Mouse (Mus musculus): ENCODE results near the gene Pwp2. TPM values are rescaled to one million over a fixed set of nuclear protein-coding genes. Genes with fewer than 3 reads are reported as not detected.

Pwp2 gene
- polyA plus RNA-seq, 1 experiment from 2014 or later = 17.0 TPM

DNA sequence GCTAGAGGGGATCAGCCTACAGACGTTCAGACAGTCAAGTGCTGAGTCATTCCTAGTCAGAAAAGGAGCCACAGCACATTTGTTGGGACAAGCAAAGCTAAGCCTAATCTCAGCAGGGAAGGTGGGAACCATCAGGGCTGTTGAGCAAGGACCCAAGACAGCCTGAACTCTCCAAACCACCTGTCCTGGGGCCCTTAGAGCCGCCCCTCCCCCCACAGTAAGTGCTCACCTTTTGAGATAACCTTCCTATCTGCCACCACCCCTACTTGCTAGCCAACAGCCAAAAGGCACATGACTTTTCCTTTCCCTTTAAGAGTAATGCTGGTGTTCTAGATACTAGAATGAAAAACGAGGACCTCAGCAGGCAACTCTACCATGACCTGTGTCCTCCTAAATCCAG, 1.4 kb downstream of the Pwp2 start:
- no peak overlapping the region for H3K27ac ChIP-seq (ENCODE audit: low read length)
- no peak overlapping the region for H3K4me2 ChIP-seq (ENCODE audit: low read depth, low read length)
- no peak for ATAC-seq (ENCODE audit: low read depth)
- no peak overlapping the region for H3K4me3 ChIP-seq (ENCODE audit: low read length)
- 58% methylated on average over 3 of the region's 3 CpGs for WGBS
- peaks cover 9% of the 10 kb centered on the region for H3K4me1 ChIP-seq (replicated peaks; ENCODE audit: control insufficient read depth, insufficient read depth, low read length)
- H3K36me3 ChIP-seq (ENCODE audit: control insufficient read depth, insufficient read depth, low read length) = peaks cover 28% of the 10 kb centered on the region
- no peak overlapping the region for H3K9ac ChIP-seq (ENCODE audit: low read length)
- no peaks in the 10 kb centered on the region for H3K27me3 ChIP-seq (ENCODE audit: control insufficient read depth, insufficient read depth, low read depth, low read length)
- no peaks in the 10 kb centered on the region for H3K9me3 ChIP-seq (ENCODE audit: control insufficient read depth, low read length)

DNA sequence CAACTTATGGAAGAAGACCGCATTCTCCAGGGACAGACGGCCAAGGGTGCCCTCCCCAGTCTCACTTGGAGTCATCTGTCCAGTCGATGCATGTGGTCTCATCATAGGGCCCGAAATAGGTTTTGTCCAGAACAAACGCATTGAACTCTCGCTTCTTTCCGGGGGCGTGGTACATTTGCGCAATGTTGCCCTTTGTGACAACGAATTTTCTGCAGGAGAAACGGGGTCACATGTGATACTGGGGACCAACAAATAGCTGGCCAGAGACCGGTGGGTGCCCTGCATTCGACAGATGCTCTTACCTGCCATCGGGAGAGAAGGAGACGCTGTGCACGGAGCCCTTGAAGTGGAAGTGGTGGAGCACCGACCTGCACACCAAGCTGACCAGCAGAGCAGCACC, 2.6 kb downstream of the Pwp2 start:
- Histone ChIP-seq H3K9ac (ENCODE audit: low read length) (no peak overlapping the region), H3K36me3 (ENCODE audit: control insufficient read depth, insufficient read depth, low read length) (peaks cover 19% of the 10 kb centered on the region), H3K4me3 (ENCODE audit: low read length) (no peak overlapping the region), H3K4me2 (ENCODE audit: low read depth, low read length) (no peak overlapping the region), H3K9me3 (ENCODE audit: control insufficient read depth, low read length) (no peaks in the 10 kb centered on the region), H3K27me3 (ENCODE audit: control insufficient read depth, insufficient read depth, low read depth, low read length) (no peaks in the 10 kb centered on the region), H3K27ac (ENCODE audit: low read length) (no peak overlapping the region), H3K4me1 (replicated peaks; ENCODE audit: control insufficient read depth, insufficient read depth, low read length) (peaks cover 9% of the 10 kb centered on the region)
- WGBS = 95% methylated on average over 17 of the region's 17 CpGs
- no peak for ATAC-seq (ENCODE audit: low read depth)

DNA sequence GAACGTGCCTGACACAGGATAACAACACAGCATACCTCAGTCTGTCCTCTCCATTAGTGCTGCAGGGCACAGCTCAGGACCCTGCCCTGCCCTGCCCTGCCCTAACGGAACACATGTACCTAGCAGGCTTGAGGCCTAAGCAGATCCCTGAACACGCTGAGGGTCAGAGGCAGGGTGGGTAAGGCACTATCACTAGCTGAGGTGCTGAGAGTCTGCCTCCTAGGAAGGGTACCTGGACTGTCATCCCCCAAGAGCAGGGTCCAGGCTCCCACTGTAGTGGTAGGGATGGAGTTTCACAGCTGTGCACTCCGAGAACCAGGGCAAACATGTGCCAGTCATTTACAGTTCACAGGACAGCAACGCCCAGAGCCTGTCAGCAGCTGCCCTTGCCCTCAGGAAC, 10.5 kb downstream of the Pwp2 start:
- H3K4me1 ChIP-seq (replicated peaks; ENCODE audit: control insufficient read depth, insufficient read depth, low read length) = peaks cover 5% of the 10 kb centered on the region; the same call in 1 of the 2 replicates
- H3K9me3 ChIP-seq (ENCODE audit: control insufficient read depth, low read length) = no peaks in the 10 kb centered on the region
- no peak for ATAC-seq (ENCODE audit: low read depth)
- H3K4me2 ChIP-seq (ENCODE audit: low read depth, low read length) = no peak overlapping the region
- no peak overlapping the region for H3K27ac ChIP-seq (ENCODE audit: low read length)
- H3K4me3 ChIP-seq (ENCODE audit: low read length) = no peak overlapping the region
- H3K36me3 ChIP-seq (ENCODE audit: control insufficient read depth, insufficient read depth, low read length) = peaks cover 31% of the 10 kb centered on the region
- no peaks in the 10 kb centered on the region for H3K27me3 ChIP-seq (ENCODE audit: control insufficient read depth, insufficient read depth, low read depth, low read length)
- WGBS = 88% methylated on average over 5 of the region's 5 CpGs
- no peak overlapping the region for H3K9ac ChIP-seq (ENCODE audit: low read length)

DNA sequence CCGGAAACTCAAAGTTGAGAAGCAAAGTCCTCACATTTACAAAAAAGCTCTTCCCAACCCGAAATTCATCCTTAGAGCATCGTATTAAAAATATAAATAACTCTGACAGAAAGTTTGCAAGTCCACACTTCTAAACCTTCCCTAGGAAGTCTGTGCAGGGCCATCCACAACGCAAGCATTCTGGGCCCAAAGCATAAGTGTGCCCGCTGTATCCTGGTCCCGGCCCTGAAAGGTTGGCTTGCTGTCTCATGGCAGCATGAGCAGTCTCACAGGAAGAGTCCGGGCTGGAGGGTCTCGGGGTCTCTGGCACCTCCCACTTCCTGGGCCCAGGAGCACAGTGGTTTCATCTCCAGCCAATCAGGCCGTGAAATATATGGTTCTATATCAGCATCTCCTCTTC, 13.4 kb downstream of the Pwp2 start:
- H3K9me3 ChIP-seq (ENCODE audit: control insufficient read depth, low read length) = no peaks in the 10 kb centered on the region
- WGBS = 87% methylated on average over 9 of the region's 9 CpGs
- no peak for ATAC-seq (ENCODE audit: low read depth)
- H3K36me3 ChIP-seq (ENCODE audit: control insufficient read depth, insufficient read depth, low read length) = peaks cover 31% of the 10 kb centered on the region
- no peak overlapping the region for H3K27ac ChIP-seq (ENCODE audit: low read length)
- peaks cover 13% of the 10 kb centered on the region for H3K4me1 ChIP-seq (replicated peaks; ENCODE audit: control insufficient read depth, insufficient read depth, low read length)
- H3K9ac ChIP-seq (ENCODE audit: low read length) = no peak overlapping the region
- H3K4me2 ChIP-seq (ENCODE audit: low read depth, low read length) = no peak overlapping the region
- no peaks in the 10 kb centered on the region for H3K27me3 ChIP-seq (ENCODE audit: control insufficient read depth, insufficient read depth, low read depth, low read length)
- no peak overlapping the region for H3K4me3 ChIP-seq (ENCODE audit: low read length)

DNA sequence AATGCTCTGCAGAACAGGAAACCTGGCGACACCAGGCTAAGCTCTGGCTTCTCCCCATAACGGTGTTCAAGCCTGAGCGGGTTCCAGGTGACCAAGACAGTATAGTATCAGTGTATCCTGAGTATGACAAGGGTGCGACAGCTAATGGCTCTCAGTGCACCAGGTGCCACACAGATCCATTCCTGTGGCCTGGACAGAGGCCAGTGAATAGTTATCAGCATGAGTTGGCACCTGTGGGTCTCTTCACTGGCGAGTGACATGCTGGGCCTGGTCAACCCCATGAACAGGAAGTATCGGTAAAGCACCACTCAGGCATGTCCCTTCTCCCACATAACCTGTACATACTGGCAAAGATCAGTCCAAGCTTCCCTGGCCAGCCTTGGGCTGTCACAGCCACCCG, 13.9 kb downstream of the Pwp2 start:
- ATAC-seq (ENCODE audit: low read depth) = no peak
- no peak overlapping the region for H3K9ac ChIP-seq (ENCODE audit: low read length)
- H3K36me3 ChIP-seq (ENCODE audit: control insufficient read depth, insufficient read depth, low read length) = peaks cover 27% of the 10 kb centered on the region
- H3K27ac ChIP-seq (ENCODE audit: low read length) = no peak overlapping the region
- no peaks in the 10 kb centered on the region for H3K27me3 ChIP-seq (ENCODE audit: control insufficient read depth, insufficient read depth, low read depth, low read length)
- H3K4me1 ChIP-seq (replicated peaks; ENCODE audit: control insufficient read depth, insufficient read depth, low read length) = peaks cover 13% of the 10 kb centered on the region
- H3K4me2 ChIP-seq (ENCODE audit: low read depth, low read length) = no peak overlapping the region
- H3K4me3 ChIP-seq (ENCODE audit: low read length) = no peak overlapping the region
- 90% methylated on average over 7 of the region's 7 CpGs for WGBS
- no peaks in the 10 kb centered on the region for H3K9me3 ChIP-seq (ENCODE audit: control insufficient read depth, low read length)

DNA sequence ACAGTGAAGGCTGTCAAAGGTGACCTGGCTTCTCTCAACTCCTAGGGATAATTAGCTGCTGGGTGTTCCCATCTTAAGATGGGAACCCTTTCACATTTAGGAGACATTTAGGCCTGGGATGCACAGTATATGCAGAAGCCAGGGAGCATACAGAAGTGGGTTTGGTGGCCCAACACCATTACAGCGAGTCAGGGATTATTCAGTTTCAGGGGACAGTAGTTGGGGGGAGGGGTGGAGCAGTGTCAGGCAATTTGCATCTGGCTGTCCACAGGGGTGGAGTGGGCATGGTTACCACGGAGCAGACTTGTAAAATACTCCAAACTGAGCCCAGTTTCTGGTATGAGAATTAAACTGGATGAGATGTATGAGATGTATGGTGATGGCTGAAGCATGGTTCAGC, 14.5 kb downstream of the Pwp2 start:
- Histone ChIP-seq H3K36me3 (ENCODE audit: control insufficient read depth, insufficient read depth, low read length) (peaks cover 28% of the 10 kb centered on the region), H3K4me1 (replicated peaks; ENCODE audit: control insufficient read depth, insufficient read depth, low read length) (peaks cover 13% of the 10 kb centered on the region), H3K9me3 (ENCODE audit: control insufficient read depth, low read length) (no peaks in the 10 kb centered on the region), H3K27me3 (ENCODE audit: control insufficient read depth, insufficient read depth, low read depth, low read length) (no peaks in the 10 kb centered on the region), H3K9ac (ENCODE audit: low read length) (peak overlapping the region; percentile 60; the same call in 1 of the 2 replicates), H3K4me3 (ENCODE audit: low read length) (peak overlapping the region; percentile 89; the same call in 1 of the 2 replicates), H3K27ac (ENCODE audit: low read length) (peak overlapping the region; percentile 66), H3K4me2 (ENCODE audit: low read depth, low read length) (peak overlapping the region; percentile 94; the same call in 1 of the 2 replicates)
- no peak for ATAC-seq (ENCODE audit: low read depth)
- 55% methylated on average over 2 of the region's 2 CpGs for WGBS

DNA sequence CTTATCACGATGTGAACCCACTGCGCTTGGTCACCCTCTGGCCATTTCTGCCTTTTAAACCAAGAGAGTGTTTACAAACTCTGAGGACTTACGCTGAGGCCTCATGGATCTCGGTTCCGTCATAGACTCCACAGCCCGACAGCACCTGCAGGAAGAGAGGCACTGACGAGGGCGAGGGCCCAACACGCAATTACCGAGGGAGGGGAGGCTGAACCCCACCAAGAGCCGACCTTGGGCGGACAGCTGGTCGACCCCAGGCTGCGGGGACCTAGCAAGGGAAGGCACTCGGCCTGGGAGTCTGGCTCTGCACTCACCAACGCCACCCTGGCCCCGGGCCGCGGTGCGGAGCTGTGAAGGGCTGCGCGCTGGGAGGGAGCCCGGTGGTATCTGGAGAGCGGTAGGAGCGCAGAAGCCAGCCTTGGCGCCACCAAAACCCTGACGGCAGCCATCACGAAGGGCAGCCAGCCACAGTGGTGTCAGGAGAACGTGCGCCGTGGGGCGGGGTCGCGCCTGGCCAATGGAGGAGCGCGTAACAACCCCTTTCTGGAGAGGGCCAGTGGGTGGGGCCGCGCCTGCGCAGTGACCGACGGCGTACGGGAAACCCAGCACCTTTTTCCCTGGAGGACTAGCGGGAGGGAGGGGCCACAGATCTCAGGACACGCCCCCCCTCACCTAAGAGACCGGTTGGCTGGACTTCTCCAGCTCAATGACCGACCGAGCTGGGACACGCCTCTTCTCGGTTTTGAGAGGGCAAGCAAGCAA, 15.5 kb downstream of the Pwp2 start, which contains the start of gene D10Jhu81e:
D10Jhu81e (minus strand) TSS at position 502 of the 762 bp plus-strand sequence.
- Histone ChIP-seq H3K27ac (ENCODE audit: low read length) (peak within 1 kb of the TSS; percentile 66), H3K4me3 (ENCODE audit: low read length) (peak within 1 kb of the TSS; percentile 89), H3K27me3 (ENCODE audit: control insufficient read depth, insufficient read depth, low read depth, low read length) (no peaks in the 10 kb centered on the region), H3K9ac (ENCODE audit: low read length) (peak within 1 kb of the TSS; percentile 95), H3K36me3 (ENCODE audit: control insufficient read depth, insufficient read depth, low read length) (peaks cover 26% of the 10 kb centered on the region), H3K9me3 (ENCODE audit: control insufficient read depth, low read length) (no peaks in the 10 kb centered on the region), H3K4me1 (replicated peaks; ENCODE audit: control insufficient read depth, insufficient read depth, low read length) (peaks cover 13% of the 10 kb centered on the region), H3K4me2 (ENCODE audit: low read depth, low read length) (peak within 1 kb of the TSS; percentile 94)
- peak; percentile 99 for ATAC-seq (ENCODE audit: low read depth)
- WGBS = 2% methylated on average over 50 of the region's 50 CpGs

DNA sequence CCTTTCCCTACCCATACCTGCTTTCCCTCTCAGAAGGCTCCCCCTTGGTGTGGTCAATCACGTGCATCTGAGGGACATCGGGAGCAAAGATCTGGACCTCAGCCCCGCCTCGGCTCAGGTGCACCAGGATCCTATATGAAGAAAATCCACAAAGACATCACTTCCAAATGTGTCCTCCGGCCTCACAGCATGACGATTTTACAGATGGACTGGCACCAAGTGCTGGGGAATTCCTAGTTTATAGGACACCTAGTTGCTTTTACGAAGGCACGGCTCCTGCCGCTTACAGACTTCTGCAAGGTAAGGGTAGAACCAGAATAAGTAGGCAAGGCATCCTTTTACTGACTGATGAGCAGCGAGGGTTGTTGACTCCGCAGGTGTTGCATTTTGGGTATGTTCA, 16.2 kb downstream of the Pwp2 start:
- Histone ChIP-seq H3K4me3 (ENCODE audit: low read length) (peak overlapping the region; percentile 89), H3K9ac (ENCODE audit: low read length) (peak overlapping the region; percentile 95), H3K27ac (ENCODE audit: low read length) (no peak overlapping the region; the same call in 1 of the 2 replicates), H3K36me3 (ENCODE audit: control insufficient read depth, insufficient read depth, low read length) (peaks cover 28% of the 10 kb centered on the region), H3K9me3 (ENCODE audit: control insufficient read depth, low read length) (no peaks in the 10 kb centered on the region), H3K4me1 (replicated peaks; ENCODE audit: control insufficient read depth, insufficient read depth, low read length) (peaks cover 13% of the 10 kb centered on the region), H3K27me3 (ENCODE audit: control insufficient read depth, insufficient read depth, low read depth, low read length) (no peaks in the 10 kb centered on the region), H3K4me2 (ENCODE audit: low read depth, low read length) (peak overlapping the region; percentile 94)
- 80% methylated on average over 11 of the region's 11 CpGs for WGBS
- ATAC-seq (ENCODE audit: low read depth) = no peak

DNA sequence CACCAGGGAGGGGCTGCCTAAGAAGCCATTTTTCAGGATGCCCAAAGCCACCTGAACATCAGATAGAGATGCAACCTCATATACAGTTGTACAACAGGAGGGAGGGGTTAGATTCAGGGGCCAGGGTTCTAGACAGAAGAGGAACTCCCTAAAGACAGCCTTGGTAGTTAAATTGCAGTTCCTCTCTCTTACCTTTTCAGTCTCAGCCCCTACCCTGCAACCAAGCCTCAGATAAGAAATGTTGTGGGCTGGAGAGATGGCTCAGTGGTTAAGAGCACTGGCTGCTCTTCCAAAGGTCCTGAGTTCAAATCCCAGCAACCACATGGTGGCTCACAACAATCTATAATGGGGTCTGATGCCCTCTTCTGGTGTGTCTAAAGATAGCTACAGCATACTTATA, 17.2 kb downstream of the Pwp2 start:
- Histone ChIP-seq H3K4me2 (ENCODE audit: low read depth, low read length) (no peak overlapping the region), H3K27me3 (ENCODE audit: control insufficient read depth, insufficient read depth, low read depth, low read length) (no peaks in the 10 kb centered on the region), H3K27ac (ENCODE audit: low read length) (no peak overlapping the region), H3K9me3 (ENCODE audit: control insufficient read depth, low read length) (no peaks in the 10 kb centered on the region), H3K4me3 (ENCODE audit: low read length) (no peak overlapping the region), H3K36me3 (ENCODE audit: control insufficient read depth, insufficient read depth, low read length) (peaks cover 36% of the 10 kb centered on the region), H3K9ac (ENCODE audit: low read length) (no peak overlapping the region), H3K4me1 (replicated peaks; ENCODE audit: control insufficient read depth, insufficient read depth, low read length) (peaks cover 13% of the 10 kb centered on the region)
- no peak for ATAC-seq (ENCODE audit: low read depth)

All from lung, embryonic 16.5 days (tissue).